Mouse (Mus musculus) cerebellum, adult 8-10 months (tissue): ENCODE data around the gene Dbp.

Experiments
- DNase-seq: peaks from one replicate; pipeline ENCODE4 v3.0.0; 2022

The Dbp gene

GRCm38 (mm10) chr7:45726419-45726818 lies 21.5 kb downstream of the Dbp start:
- DNase-seq, result no peak

GRCm38 (mm10) chr7:45727625-45728024 lies 22.7 kb downstream of the Dbp start:
- DNase-seq, result no peak

- DNase-seq, result no peak
These were observed 26.0 kb downstream of the Dbp start for GRCm38 (mm10) chr7:45730727-45731431.

- DNase-seq, result no peak
These were observed 28.6 kb downstream of the Dbp start for GRCm38 (mm10) chr7:45733477-45733876.

GRCm38 (mm10) chr7:45739162-45739763 lies 34.4 kb downstream of the Dbp start:
- peak; percentile 85 for DNase-seq

- DNase-seq, result no peak
These were observed 34.9 kb downstream of the Dbp start for GRCm38 (mm10) chr7:45739820-45740219.

GRCm38 (mm10) chr7:45741308-45741707 lies 36.4 kb downstream of the Dbp start:
- DNase-seq, result no peak

GRCm38 (mm10) chr7:45741777-45742176 lies 36.9 kb downstream of the Dbp start:
- no peak for DNase-seq

GRCm38 (mm10) chr7:45742338-45742737 lies 37.5 kb downstream of the Dbp start:
- DNase-seq, result peak; percentile 41

GRCm38 (mm10) chr7:45744387-45744786 lies 39.5 kb downstream of the Dbp start:
- DNase-seq, result peak; percentile 68

GRCm38 (mm10) chr7:45746518-45746917 lies 41.6 kb downstream of the Dbp start:
- no peak for DNase-seq

- DNase-seq, result no peak
These were observed 42.6 kb downstream of the Dbp start for GRCm38 (mm10) chr7:45747450-45747849.

- no peak for DNase-seq
These were observed 43.2 kb downstream of the Dbp start for GRCm38 (mm10) chr7:45748110-45748509.

GRCm38 (mm10) chr7:45749401-45749800 lies 44.5 kb downstream of the Dbp start:
- DNase-seq, result no peak

- no peak for DNase-seq
These were observed 45.3 kb downstream of the Dbp start for GRCm38 (mm10) chr7:45750162-45750561.

GRCm38 (mm10) chr7:45755703-45756102 lies 50.8 kb downstream of the Dbp start:
- DNase-seq, result no peak

GRCm38 (mm10) chr7:45759400-45759799 lies 54.5 kb downstream of the Dbp start:
- DNase-seq, result no peak
